Mouse (Mus musculus): Measurements from ENCODE around the gene Plod1. TPM values are rescaled to one million over a fixed set of nuclear protein-coding genes. Genes with fewer than 3 reads are reported as not detected.

Plod1 gene
- total and polyA plus RNA-seq, 3 experiments = 7.2 to 20.8 TPM; not detected in 1

DNA sequence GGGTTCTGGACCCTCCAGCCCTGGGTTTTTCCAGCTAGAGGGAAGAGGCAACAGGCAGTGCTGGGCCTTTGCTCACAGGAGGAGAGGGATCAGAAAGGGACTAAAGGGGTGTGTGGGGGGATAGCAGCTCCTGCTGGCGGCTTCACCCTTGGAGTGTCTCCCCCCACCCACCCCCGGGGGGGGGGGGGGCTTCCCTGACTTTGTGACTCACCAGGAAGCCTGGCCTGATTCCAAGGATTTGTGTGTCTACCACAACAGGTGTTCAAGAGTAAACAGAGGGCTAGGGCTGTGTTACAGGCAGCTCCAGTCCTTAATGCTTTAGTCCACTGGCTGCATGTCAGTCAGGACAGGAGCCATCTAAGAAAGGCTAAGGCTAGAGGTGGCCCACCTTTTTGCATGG lies 10.9 kb upstream of the Plod1 start:
- Histone ChIP-seq H3K27ac (ENCODE audit: control insufficient read depth, low read depth, low read length) (no peak overlapping the region), H3K4me1 (ENCODE audit: control insufficient read depth in 1 of 2, insufficient read depth in 2 of 2, low read length in 2 of 2) (peaks cover 0 to 10% of the 10 kb centered on the region in 2 experiments; a peak in 2 of 4 replicates), H3K9ac (ENCODE audit: control insufficient read depth, low read depth, low read length, poor library complexity, severe bottlenecking) (no peak overlapping the region), H3K27me3 (ENCODE audit: control insufficient read depth in 1 of 2, insufficient read depth in 2 of 2, low read length in 2 of 2) (no peaks in the 10 kb centered on the region), H3K36me3 (ENCODE audit: control insufficient read depth in 1 of 2, insufficient read depth in 2 of 2, low read length in 2 of 2) (peaks cover 2 to 6% of the 10 kb centered on the region in 2 experiments), H3K79me2 (ENCODE audit: control insufficient read depth, insufficient read depth, low read length, poor library complexity) (peaks cover 19% of the 10 kb centered on the region), H3K9me3 (replicated peaks; ENCODE audit: insufficient read depth, low read length) (no peaks in the 10 kb centered on the region), H3K4me3 (ENCODE audit: control insufficient read depth in 1 of 2, insufficient read depth in 1 of 2, low read depth in 2 of 2, low read length in 2 of 2) (no peak overlapping the region)
- no peak for DNase-seq (ENCODE audit: low read depth, low spot score)
- TF ChIP-seq MAFK (IDR thresholded peaks at IDR 0.05; ENCODE audit: borderline replicate concordance, low read depth, low read length) (no peak), NELFE (IDR thresholded peaks at IDR 0.05; ENCODE audit: low read depth, low read length) (no peak)

DNA sequence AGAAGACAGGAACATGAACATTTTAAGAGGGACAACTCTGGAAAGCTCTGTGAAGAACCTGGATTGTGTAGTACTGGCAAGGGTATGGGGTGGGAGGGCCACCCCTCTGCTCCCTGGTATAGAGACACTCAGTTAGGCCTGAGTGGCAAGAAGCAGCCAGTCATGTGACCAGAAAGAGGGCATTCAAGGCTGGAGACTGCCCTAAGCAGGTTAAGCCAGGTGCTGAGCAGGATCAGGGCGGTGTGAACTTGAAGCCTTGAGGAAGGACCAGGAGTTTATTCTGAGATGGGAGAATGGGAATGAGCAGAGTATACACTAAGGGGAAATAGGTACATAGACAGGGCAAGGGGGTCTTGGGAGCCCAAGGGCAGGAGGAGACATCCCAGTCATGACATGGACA lies 6.4 kb upstream of the Plod1 start:
- TF ChIP-seq JUND (IDR thresholded peaks at IDR 0.05; ENCODE audit: low read depth, low read length) = no peak
- TF ChIP-seq USF1 (IDR thresholded peaks at IDR 0.05; ENCODE audit: low read depth, low read length) = peak; percentile 67
- Histone ChIP-seq H3K9ac (ENCODE audit: control insufficient read depth, low read depth, low read length, poor library complexity, severe bottlenecking) (peak overlapping the region; percentile 15), H3K9me3 (replicated peaks; ENCODE audit: insufficient read depth, low read length) (no peaks in the 10 kb centered on the region), H3K27me3 (ENCODE audit: control insufficient read depth in 1 of 2, insufficient read depth in 2 of 2, low read length in 2 of 2) (no peaks in the 10 kb centered on the region), H3K79me2 (ENCODE audit: control insufficient read depth, insufficient read depth, low read length, poor library complexity) (peaks cover 36% of the 10 kb centered on the region), H3K36me3 (ENCODE audit: control insufficient read depth in 1 of 2, insufficient read depth in 2 of 2, low read length in 2 of 2) (peaks cover 2 to 8% of the 10 kb centered on the region in 2 experiments), H3K4me1 (ENCODE audit: control insufficient read depth in 1 of 2, insufficient read depth in 2 of 2, low read length in 2 of 2) (peaks cover 7 to 22% of the 10 kb centered on the region in 2 experiments), H3K27ac (ENCODE audit: control insufficient read depth, low read depth, low read length) (no peak overlapping the region), H3K4me3 (ENCODE audit: control insufficient read depth in 1 of 2, insufficient read depth in 1 of 2, low read depth in 2 of 2, low read length in 2 of 2) (peak overlapping the region in 1 of 2 experiments; percentile 5)
- DNase-seq (ENCODE audit: low read depth, low spot score) = no peak

DNA sequence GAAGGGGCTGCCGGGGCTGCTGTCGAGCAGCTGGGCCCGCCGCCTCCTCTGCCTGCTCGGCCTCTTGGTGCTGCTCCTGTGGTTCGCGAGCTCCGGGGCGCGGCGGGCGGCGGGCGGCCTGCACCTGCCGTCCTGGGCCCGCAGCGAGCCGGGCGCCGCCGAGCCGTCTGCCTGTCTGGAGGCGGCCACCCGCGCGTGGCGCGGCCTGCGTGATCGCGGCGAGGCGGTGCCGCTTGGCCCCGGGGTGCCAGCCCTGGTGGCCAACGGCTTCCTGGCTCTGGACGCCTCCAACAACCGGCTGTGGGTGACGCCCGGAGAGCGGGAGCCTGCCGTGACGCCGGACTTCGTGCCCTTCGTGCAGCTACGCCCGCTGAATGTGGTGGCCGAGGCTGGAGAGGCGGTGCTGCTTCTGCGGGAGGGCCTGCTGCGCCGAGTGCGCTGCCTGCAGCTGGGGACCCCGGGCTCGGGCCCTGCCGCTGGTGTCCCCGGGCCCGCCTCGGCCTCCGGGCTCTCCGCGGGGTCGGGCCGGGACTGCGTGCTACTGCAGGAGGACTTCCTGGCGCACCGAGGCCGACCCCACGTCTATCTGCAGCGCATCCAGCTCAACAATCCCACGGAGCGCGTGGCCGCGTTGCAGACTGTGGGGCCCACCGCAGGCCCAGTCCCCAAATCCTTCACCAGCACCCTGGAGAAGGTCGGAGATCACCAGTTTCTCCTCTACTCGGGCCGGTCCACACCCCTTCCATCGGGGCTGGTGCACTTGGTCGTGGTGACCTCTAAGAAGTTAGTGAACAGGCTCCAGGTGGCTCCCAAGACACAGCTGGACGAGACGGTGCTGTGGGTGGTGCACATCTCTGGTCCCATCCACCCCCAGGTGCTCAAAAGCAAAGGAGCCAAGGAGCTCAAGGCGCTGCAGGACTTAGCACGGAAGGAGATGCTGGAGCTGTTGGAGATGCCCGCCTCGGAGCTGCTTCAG lies 4.8 kb upstream of the Plod1 start:
- H3K27ac ChIP-seq (ENCODE audit: control insufficient read depth, low read depth, low read length) = peak overlapping the region; percentile 18; the same call in 1 of the 2 replicates
- peak overlapping the region; percentile 86 for H3K9ac ChIP-seq (ENCODE audit: control insufficient read depth, low read depth, low read length, poor library complexity, severe bottlenecking)
- no peaks in the 10 kb centered on the region for H3K9me3 ChIP-seq (replicated peaks; ENCODE audit: insufficient read depth, low read length)
- no peaks in the 10 kb centered on the region for H3K27me3 ChIP-seq (ENCODE audit: control insufficient read depth in 1 of 2, insufficient read depth in 2 of 2, low read length in 2 of 2)
- H3K4me1 ChIP-seq (ENCODE audit: control insufficient read depth in 1 of 2, insufficient read depth in 2 of 2, low read length in 2 of 2) = peaks cover 7 to 30% of the 10 kb centered on the region in 2 experiments
- peaks cover 36% of the 10 kb centered on the region for H3K79me2 ChIP-seq (ENCODE audit: control insufficient read depth, insufficient read depth, low read length, poor library complexity)
- H3K36me3 ChIP-seq (ENCODE audit: control insufficient read depth in 1 of 2, insufficient read depth in 2 of 2, low read length in 2 of 2) = peaks cover 0 to 8% of the 10 kb centered on the region in 2 experiments
- TF ChIP-seq SIN3A (IDR thresholded peaks at IDR 0.05; ENCODE audit: low read length) = peak; percentile 1; the same call in 1 of the 2 replicates
- no peak for TF ChIP-seq TBP (IDR thresholded peaks at IDR 0.05; ENCODE audit: low read depth, low read length)
- TF ChIP-seq ZMIZ1 (IDR thresholded peaks at IDR 0.05; ENCODE audit: low read depth, low read length) = no peak
- TF ChIP-seq MYB (IDR thresholded peaks at IDR 0.05; ENCODE audit: low read depth, low read length) = no peak
- no peak for TF ChIP-seq HCFC1 (IDR thresholded peaks at IDR 0.05; ENCODE audit: low read depth, low read length)
- TF ChIP-seq USF2 (IDR thresholded peaks at IDR 0.05; ENCODE audit: borderline replicate concordance in 1 of 2, insufficient read depth in 1 of 2, low read depth in 1 of 2, low read length in 2 of 2) = no peak
- no peak for TF ChIP-seq CHD2 (IDR thresholded peaks at IDR 0.05; ENCODE audit: low read length)
- DNase-seq (ENCODE audit: low read depth, low spot score) = peak; percentile 37
- H3K4me3 ChIP-seq (ENCODE audit: control insufficient read depth in 1 of 2, insufficient read depth in 1 of 2, low read depth in 2 of 2, low read length in 2 of 2) = peak overlapping the region; percentile 77 to 96

Measured in MEL (cell line).